Mouse (Mus musculus): Measurements from ENCODE around the gene Tefm.
"Not testable (repeated sequence)": the region's sequence is repeated elsewhere in the genome, so short reads cannot be mapped to it uniquely, and the experiment has no call there.

Tefm gene

GRCm38 (mm10) chr11:80141825-80142521, at the start of gene Tefm:
Gene Tefm, minus strand, starts transcription at chr11:80142175.
- DNase-seq: peak; percentile 82

- DNase-seq: no peak
Measured at GRCm38 (mm10) chr11:80190280-80190679, 48.3 kb upstream of the Tefm start.

DNA sequence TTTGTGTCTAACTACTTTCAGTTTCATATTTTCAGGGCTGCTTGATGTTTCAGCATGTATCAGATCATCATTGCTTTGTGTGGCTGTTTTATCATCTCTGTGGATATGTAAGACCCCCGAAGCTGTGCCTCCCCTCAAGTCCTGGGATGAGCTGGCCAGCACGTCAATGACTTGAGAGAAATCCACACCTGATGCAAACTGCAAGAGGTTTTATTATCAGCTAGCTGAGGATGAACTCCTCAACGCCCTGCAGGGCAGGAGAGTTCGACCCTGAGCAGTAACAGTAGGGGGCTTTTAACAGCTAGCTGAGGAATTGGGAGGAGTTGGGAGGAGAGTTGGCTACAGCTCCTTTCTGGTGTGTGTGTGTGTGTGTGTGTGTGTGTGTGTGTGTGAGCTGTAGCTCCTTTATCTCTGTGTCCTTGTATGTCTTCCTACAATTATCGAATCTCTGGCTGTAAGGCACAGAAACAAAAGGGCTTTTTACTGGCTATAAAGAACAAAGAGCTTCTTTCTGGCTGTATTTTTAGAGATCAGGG, 43.5 kb upstream of the Tefm start:
- not testable (repeated sequence) for DNase-seq

GRCm38 (mm10) chr11:80184531-80185071, 42.6 kb upstream of the Tefm start:
- DNase-seq: no peak

DNA sequence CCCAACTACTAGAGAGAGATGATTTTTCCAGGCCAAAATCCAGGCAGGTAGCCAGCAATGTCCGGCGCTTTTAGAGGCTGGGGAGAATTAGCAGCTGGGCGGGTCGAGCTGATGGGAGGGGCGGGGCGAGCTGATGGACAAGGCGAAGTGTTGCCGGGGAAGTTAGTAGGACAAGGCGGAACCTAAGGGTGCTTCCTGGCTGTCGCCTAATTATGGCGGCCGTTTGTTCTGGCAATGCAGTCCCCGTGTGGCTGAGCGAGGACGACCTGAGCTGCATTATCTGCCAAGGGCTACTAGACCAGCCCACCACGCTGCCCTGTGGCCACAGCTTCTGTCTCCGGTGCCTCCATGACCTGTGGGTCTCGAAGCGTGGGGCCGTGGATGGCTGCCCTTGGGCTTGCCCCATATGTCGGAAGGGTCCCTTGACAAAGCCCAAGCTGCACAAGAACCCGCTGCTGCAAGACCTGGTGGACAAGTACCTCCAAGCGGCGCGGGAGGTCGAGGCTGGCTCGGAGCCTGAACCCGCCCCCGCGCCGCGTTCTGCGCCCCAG, 41.8 kb upstream of the Tefm start, which contains the start of gene Rnf135:
Rnf135 (plus strand) TSS at position 147 of the 551 bp plus-strand sequence.
- peak; percentile 89 for DNase-seq

DNA sequence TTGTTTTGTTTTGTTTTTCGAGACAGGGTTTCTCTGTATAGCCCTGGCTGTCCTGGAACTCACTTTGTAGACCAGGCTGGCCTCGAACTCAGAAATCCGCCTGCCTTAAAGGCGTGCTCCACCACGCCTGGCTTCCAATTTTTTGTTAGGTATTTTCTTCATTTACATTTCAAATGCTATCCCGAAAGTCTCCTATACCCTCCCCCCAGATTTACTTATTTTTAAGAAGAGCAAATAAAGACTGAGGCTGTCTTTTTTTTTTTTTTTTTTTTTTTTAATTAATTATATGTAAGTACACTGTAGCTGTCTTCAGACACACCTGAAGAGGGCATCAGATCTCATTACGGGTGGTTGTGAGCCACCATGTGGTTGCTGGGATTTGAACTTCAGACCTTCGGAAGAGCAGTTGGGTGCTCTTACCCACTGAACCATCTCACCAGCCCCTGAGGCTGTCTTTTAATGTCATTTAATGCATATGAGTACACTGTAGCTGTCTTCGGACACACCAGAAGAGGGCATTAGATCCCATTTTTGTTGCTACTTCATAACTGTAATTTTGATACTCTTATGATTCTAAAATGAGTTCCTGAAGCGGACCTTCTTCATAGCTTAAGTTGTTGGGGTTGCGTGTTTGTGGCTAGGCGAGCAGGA, 41.2 kb upstream of the Tefm start:
- DNase-seq: not testable (repeated sequence)

GRCm38 (mm10) chr11:80181021-80181749, 39.2 kb upstream of the Tefm start:
- DNase-seq: no peak

GRCm38 (mm10) chr11:80178316-80178715, 36.3 kb upstream of the Tefm start:
- no peak for DNase-seq

DNA sequence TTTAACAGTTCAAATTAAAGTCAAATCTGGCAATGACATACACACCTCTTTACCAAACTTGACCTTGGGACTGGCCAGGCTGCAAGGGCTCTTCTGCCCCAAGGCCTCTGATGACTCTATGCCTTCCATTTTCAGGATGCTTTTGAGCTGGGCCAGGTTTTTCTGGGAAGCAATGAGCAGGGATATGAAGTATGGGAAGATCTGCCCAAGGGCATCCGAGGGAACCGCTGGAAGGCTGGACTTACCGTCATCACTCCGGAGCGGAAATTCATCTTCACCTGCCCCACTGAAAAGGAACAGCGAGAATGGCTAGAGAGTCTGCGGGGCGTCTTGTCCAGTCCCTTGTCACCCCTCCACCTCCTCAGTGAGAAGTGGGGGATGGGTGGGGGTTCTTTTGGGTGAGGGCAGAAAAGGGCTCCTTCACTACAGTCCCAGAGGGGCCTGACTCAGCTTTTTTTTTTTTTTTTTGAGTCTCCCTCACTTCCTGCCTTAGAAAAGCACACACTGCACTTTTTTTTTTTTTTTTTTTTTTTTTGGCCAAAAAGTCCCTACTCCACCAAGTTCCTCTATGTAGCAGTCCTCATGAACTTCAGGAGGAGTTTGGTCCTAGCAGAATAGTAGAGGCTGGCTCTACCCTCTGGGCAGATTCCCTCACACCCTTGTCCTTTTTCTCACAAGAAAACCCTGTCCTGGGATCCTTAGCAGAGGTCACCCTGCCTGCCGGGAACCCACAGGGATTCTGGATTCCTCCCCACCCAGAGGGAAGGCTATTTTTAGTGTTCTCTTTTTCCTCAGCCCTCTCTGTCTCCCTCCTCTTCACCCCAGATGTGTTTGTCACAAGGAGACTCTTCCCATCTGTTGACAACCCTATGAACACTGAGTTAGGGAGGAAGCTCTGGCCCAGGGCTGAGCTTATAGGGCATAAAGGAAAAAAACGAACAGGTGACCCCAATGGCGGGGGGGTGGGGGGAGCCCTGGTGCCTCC, 35.2 kb upstream of the Tefm start:
- no peak for DNase-seq

GRCm38 (mm10) chr11:80173963-80174670, 32.1 kb upstream of the Tefm start:
- no peak for DNase-seq

- peak; percentile 25 for DNase-seq
Measured at GRCm38 (mm10) chr11:80171884-80172283, 29.9 kb upstream of the Tefm start.

DNA sequence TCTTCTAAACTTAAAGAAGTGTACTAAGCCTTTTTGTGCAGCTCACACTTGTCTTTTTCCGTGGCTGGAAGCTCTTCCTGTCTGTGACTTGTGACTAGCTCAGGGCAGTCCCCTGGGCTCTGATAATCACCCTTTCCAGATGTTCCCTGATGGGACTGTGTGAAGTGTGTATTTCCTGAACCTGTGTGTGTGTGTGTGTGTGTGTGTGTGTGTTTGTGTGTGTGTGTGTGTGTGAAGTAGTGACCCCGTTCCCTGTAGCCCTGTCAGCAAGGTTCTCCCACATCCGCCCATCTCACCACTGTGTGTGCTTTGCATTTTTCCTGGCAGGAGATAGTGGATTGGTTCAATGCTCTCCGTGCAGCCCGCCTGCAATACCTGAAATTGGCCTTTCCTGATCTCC, 28.4 kb upstream of the Tefm start:
- DNase-seq: no peak

DNA sequence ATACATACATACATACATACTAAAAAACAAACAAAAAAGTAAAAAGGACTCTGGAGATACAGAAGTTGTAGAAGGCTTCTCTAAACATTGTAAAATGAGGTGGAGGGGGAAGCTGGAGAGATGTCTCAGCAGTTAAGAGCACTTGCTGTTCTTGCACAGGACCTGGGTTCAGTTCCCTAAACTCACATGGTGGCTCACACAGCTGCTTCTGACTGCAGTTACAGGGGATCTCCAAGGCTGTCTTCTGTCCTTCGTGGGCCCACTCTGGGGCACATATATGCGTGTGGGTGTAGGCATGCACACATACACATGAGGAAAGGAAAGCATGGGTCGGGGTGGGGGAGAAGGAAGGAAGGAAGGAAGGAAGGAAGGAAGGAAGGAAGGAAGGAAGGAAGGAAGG, 27.7 kb upstream of the Tefm start:
- no peak for DNase-seq

GRCm38 (mm10) chr11:80168611-80169249, 26.8 kb upstream of the Tefm start:
- no peak for DNase-seq

- DNase-seq: no peak
Measured at GRCm38 (mm10) chr11:80168121-80168520, 26.1 kb upstream of the Tefm start.

- no peak for DNase-seq
Measured at GRCm38 (mm10) chr11:80164224-80164623, 22.2 kb upstream of the Tefm start.

DNA sequence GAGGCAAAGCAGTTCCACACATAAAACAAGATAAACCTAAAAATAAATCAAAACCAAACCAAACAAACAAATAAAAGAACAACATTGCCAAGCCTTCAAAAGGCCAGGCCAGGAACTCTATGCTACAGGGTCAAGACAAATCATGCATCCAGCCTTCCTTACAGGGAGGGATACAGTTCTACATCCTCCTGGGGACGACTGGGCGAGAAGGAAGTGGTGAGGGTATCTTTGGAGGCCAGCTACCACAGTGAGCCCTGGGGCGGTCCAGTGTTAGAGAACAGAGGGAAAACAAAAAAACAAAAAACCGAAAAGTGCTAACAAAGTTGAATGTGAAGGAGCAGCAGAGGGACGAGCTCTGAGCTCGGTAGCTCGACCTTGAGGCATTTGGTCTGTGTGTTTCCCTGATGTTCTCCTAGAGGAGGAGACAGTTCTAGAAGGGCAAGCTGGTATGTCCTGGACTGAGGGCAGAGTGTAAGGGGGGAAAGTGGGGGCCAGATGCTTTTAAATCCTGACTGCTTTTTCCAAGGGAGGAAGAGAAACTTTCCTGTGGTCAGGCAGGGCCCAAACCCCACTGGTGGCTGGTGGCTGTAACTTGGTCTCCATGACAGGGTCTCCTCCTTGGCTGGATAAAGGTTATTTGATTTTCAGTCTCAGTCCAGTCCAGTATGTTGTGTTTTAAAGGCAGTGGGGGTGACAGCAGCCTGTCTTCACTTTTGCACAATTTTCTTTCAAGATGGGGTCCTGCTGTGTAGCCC, 21.6 kb upstream of the Tefm start:
- no peak for DNase-seq

DNA sequence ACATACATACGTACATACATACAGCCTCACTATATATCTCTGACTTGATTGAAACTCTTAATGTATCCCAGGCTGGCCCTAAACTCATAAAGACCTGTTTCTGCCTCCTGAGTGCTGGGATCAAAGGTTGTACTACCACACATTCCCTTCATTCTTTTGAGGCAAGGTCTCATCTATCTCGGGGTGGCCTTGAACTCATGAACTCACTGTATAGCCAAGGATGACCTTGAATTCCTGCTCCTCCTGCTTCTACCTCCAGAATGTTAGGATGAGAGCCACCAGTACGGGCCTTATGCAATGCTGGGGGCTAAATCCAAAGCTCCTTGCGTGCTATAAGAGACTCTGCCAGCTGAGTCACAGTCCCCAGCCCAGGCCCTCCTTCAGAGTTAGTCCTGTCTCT, 19.1 kb upstream of the Tefm start:
- no peak for DNase-seq

DNA sequence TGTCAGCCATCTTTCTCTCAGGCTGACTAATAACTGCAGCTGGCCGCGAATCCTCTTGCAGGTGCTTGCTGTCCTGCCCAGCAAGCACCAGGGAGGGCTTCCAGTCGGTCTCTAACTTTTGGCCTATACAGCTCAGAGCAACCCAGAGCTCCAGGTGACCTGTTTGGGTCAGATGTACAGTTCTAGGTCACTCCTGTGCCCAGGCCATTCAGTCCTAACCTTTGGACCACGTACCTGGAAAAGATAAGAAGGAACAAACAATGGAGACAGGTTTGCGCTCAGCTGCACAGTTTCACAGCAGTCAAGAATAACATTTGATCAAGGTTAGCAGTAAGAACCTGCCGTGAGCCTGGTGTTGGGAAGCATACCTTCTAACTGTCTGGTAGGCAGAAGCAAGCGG, 17.0 kb upstream of the Tefm start:
- DNase-seq: no peak

DNA sequence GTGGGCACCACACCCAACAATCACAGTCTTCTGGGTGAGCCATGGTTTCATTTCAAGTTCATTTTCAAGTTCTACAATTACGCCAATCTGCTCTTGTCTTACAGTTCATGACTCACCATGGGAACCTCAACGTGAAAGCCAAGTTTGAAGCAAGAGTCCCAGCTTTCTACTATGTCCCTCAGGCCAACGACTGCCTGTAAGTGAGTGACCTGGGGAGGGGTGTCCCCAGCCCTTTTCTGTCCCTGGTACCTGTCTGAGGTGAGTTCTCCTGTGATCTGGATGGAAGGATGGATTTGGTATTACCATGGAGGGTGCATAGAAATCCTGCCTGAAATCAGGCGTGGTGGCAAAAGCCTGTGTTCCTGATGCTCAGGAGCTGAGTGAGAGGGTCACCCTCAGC, 14.9 kb upstream of the Tefm start:
- no peak for DNase-seq
